Comparison of ENCODE assay signal across 24 mouse cellular contexts in the genomic region with DNA sequence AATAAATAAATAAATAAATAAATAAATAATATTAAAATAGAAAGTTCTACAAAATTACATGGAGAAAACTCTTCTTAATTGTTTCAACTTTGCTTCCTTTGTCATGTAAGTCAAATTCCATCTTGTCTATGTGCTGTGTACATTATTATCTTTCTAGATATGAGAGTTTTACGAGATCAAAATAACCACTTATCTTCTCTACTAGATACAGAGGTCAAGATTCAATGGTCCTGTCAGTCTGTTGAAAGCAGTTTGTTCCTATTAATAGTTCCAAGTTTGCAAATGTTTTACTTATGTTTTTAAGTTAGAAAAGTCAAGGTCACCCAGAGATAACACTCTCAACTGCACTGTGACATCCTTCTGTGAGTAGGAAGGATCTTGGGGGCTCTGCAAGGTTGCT.
DNase-seq lines count a peak whose midpoint lies in the region; ATAC-seq and TF ChIP-seq lines count a peak whose summit lies in the region.
"Had no signal": no experiment of that assay in that cellular context is flagged by ENCODE, and none has a peak within 500 bp of the region (broad histone marks: within the 10 kb centered on the region; RNA-seq: fewer than 3 reads in every experiment).

No protein-coding gene starts in this region.

- peak overlapping the region; percentile 15; the same call in 1 of the 2 replicates for H3K27ac ChIP-seq in heart, embryonic 15.5 days
- peak overlapping the region; percentile 13; the same call in 1 of the 2 replicates for H3K27ac ChIP-seq in intestine, embryonic 15.5 days
- no peak overlapping the region for H3K27ac ChIP-seq in intestine, postnatal 0 days (ENCODE audit: low read depth, low read length)
- peak overlapping the region; percentile 30; the same call in 1 of the 2 replicates for H3K27ac ChIP-seq in small intestine, adult 2 months (ENCODE audit: insufficient read depth, low read depth, low read length)
- H3K27ac ChIP-seq in kidney, embryonic 15.5 days, result no peak overlapping the region
- H3K27ac ChIP-seq: embryonic facial prominence, embryonic 12.5 days; embryonic facial prominence, embryonic 15.5 days; gastrocnemius, adult 2 months; hindbrain, embryonic 10.5 days; hindbrain, embryonic 13.5 days; hindbrain, postnatal 0 days had no signal

- no peak for TF ChIP-seq CTCF in intestine, postnatal 0 days (IDR thresholded peaks at IDR 0.05; ENCODE audit: low read depth)
- no peak for TF ChIP-seq CTCF in small intestine, adult 2 months (IDR thresholded peaks at IDR 0.05; ENCODE audit: extremely low read depth, insufficient read length, insufficient replicate concordance, low read depth, low read length)

- no peaks in the 10 kb centered on the region for H3K27me3 ChIP-seq in heart, embryonic 15.5 days
- H3K27me3 ChIP-seq in intestine, embryonic 15.5 days (replicated peaks), result no peaks in the 10 kb centered on the region
- no peaks in the 10 kb centered on the region for H3K27me3 ChIP-seq in intestine, postnatal 0 days (replicated peaks; ENCODE audit: control insufficient read depth, insufficient read depth, low read length)
- H3K27me3 ChIP-seq in small intestine, adult 2 months (ENCODE audit: control insufficient read depth, insufficient read depth, low read length), result no peaks in the 10 kb centered on the region
- H3K27me3 ChIP-seq in kidney, embryonic 15.5 days, result no peaks in the 10 kb centered on the region
- H3K27me3 ChIP-seq: embryonic facial prominence, embryonic 12.5 days; embryonic facial prominence, embryonic 15.5 days; hindbrain, embryonic 13.5 days had no signal

- H3K4me3 ChIP-seq in heart, embryonic 15.5 days, result no peak overlapping the region
- no peak overlapping the region for H3K4me3 ChIP-seq in intestine, embryonic 15.5 days (replicated peaks)
- no peak overlapping the region for H3K4me3 ChIP-seq in intestine, postnatal 0 days (ENCODE audit: low read depth, low read length)
- no peak overlapping the region for H3K4me3 ChIP-seq in small intestine, adult 2 months (ENCODE audit: low read depth, low read length)
- no peak overlapping the region for H3K4me3 ChIP-seq in kidney, embryonic 15.5 days (replicated peaks)
- H3K4me3 ChIP-seq: embryonic facial prominence, embryonic 12.5 days; embryonic facial prominence, embryonic 15.5 days; gastrocnemius, adult 2 months; hindbrain, embryonic 10.5 days; hindbrain, embryonic 13.5 days had no signal

- peaks cover 6% of the 10 kb centered on the region; the same call in 1 of the 2 replicates for H3K4me1 ChIP-seq in heart, embryonic 15.5 days (replicated peaks)
- 0 out of 2 replicates have a peak, but pooled peaks cover 2% of the 10 kb centered on the region for H3K4me1 ChIP-seq in intestine, embryonic 15.5 days (replicated peaks)
- 0 out of 2 replicates have a peak, but pooled peaks cover 6% of the 10 kb centered on the region for H3K4me1 ChIP-seq in intestine, postnatal 0 days (replicated peaks; ENCODE audit: control insufficient read depth, insufficient read depth, low read length)
- H3K4me1 ChIP-seq in small intestine, adult 2 months (ENCODE audit: control insufficient read depth, insufficient read depth, insufficient read length, low read length), result peaks cover 4% of the 10 kb centered on the region; the same call in 1 of the 2 replicates
- H3K4me1 ChIP-seq in kidney, embryonic 15.5 days, result peaks cover 6% of the 10 kb centered on the region

- ATAC-seq in heart, embryonic 15.5 days (replicated peaks; ENCODE audit: insufficient number of reproducible peaks, insufficient read depth, low FRiP score, low read depth), result no peak
- ATAC-seq in intestine, embryonic 15.5 days, result peak; percentile 73
- no peak for ATAC-seq in intestine, postnatal 0 days
- no peak for ATAC-seq in kidney, embryonic 15.5 days (replicated peaks; ENCODE audit: low FRiP score)
- ATAC-seq: CD4-positive, CD25-positive, alpha-beta regulatory T cell, adult 4 months; forebrain, embryonic 14.5 days; forebrain, postnatal 0 days; hindbrain, postnatal 0 days; inflammation-experienced regulatory T-cells, adult 6 months had no signal

- 27% methylated on average over 1 of the region's 1 CpGs for WGBS in heart, embryonic 15.5 days
- 62% methylated on average over 1 of the region's 1 CpGs for WGBS in intestine, embryonic 15.5 days
- WGBS in intestine, postnatal 0 days, result 28% methylated on average over 1 of the region's 1 CpGs
- WGBS in small intestine, adult 2 months, result 37% methylated on average over 1 of the region's 1 CpGs
- 76% methylated on average over 1 of the region's 1 CpGs for WGBS in kidney, embryonic 15.5 days

- no peak for TF ChIP-seq POLR2A in small intestine, adult 2 months (IDR thresholded peaks at IDR 0.05; ENCODE audit: low read depth, low read length)

- H3K9ac ChIP-seq in heart, embryonic 15.5 days, result no peak overlapping the region
- no peak overlapping the region for H3K9ac ChIP-seq in intestine, embryonic 15.5 days
- H3K9ac ChIP-seq in intestine, postnatal 0 days (ENCODE audit: low read depth, low read length), result no peak overlapping the region
- no peak overlapping the region for H3K9ac ChIP-seq in kidney, embryonic 15.5 days
- H3K9ac ChIP-seq: embryonic facial prominence, embryonic 12.5 days; embryonic facial prominence, embryonic 15.5 days; forebrain, postnatal 0 days; hindbrain, embryonic 13.5 days had no signal

- no peaks in the 10 kb centered on the region for H3K9me3 ChIP-seq in heart, embryonic 15.5 days (replicated peaks)
- no peaks in the 10 kb centered on the region for H3K9me3 ChIP-seq in intestine, embryonic 15.5 days
- no peaks in the 10 kb centered on the region for H3K9me3 ChIP-seq in intestine, postnatal 0 days (ENCODE audit: control insufficient read depth)
- no peaks in the 10 kb centered on the region for H3K9me3 ChIP-seq in kidney, embryonic 15.5 days (replicated peaks)
- H3K9me3 ChIP-seq: embryonic facial prominence, embryonic 12.5 days; embryonic facial prominence, embryonic 15.5 days; hindbrain, embryonic 10.5 days had no signal

- H3K36me3 ChIP-seq in heart, embryonic 15.5 days, result no peaks in the 10 kb centered on the region
- no peaks in the 10 kb centered on the region for H3K36me3 ChIP-seq in intestine, embryonic 15.5 days
- H3K36me3 ChIP-seq in intestine, postnatal 0 days (ENCODE audit: control insufficient read depth, insufficient read depth), result no peaks in the 10 kb centered on the region
- H3K36me3 ChIP-seq in small intestine, adult 2 months (ENCODE audit: control insufficient read depth, insufficient read depth, low read length), result no peaks in the 10 kb centered on the region
- no peaks in the 10 kb centered on the region for H3K36me3 ChIP-seq in kidney, embryonic 15.5 days
- H3K36me3 ChIP-seq: embryonic facial prominence, embryonic 12.5 days; embryonic facial prominence, embryonic 15.5 days; hindbrain, embryonic 10.5 days; hindbrain, embryonic 13.5 days had no signal

- H3K4me2 ChIP-seq in heart, embryonic 15.5 days, result no peak overlapping the region
- no peak overlapping the region for H3K4me2 ChIP-seq in intestine, embryonic 15.5 days (replicated peaks)
- no peak overlapping the region for H3K4me2 ChIP-seq in intestine, postnatal 0 days (replicated peaks; ENCODE audit: low read depth)
- H3K4me2 ChIP-seq in kidney, embryonic 15.5 days, result no peak overlapping the region
- H3K4me2 ChIP-seq: embryonic facial prominence, embryonic 12.5 days; embryonic facial prominence, embryonic 15.5 days; hindbrain, embryonic 13.5 days had no signal

- DNase-seq in heart, adult 11 months, result no peak
- DNase-seq: adrenal gland, postnatal 14 days; cerebellum, adult 11 months; cerebellum, adult 2 months; cerebellum, adult 9-11 months; cerebellum, postnatal 25 days; forebrain, postnatal 0 days; gastrocnemius, adult 2 months; gastrocnemius, postnatal 14 days; heart, postnatal 36 days; kidney, adult 18-20 months had no signal

Comparison
In these comparisons a context has a peak if more than half of its experiments do, and no peak if none do; other contexts are left out.
1. H3K27ac ChIP-seq: peak in heart, embryonic 15.5 days (single experiment), intestine, embryonic 15.5 days (single experiment) and small intestine, adult 2 months (single experiment); none in intestine, postnatal 0 days (single experiment) and kidney, embryonic 15.5 days (single experiment).